Mouse (Mus musculus): ENCODE results near the gene Dach1. TPM values are rescaled to one million over a fixed set of nuclear protein-coding genes. Genes with fewer than 3 reads are reported as not detected.

Dach1 gene
- polyA plus RNA-seq, 1 experiment, result 7.0 TPM

DNA sequence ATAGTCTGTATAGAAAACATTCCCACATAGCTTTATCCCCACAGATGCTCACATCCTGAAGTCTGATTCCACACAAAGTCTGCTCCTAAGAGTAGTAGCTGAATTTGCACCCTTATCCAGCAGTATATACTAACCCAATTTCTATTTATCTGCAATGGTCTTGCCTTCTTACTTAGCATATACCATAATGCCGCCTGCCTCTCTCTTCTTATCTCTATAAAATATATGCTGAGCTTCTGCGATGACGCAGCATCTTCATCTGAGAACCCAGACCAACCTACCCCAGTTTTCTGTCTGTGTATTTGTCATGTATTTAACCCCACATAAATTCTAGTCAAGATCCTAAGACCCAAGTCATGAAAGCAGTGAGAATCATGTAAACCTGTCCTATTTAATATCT is 272.9 kb downstream of the Dach1 start:
- TF ChIP-seq CTCF (IDR thresholded peaks at IDR 0.05; ENCODE audit: borderline replicate concordance, insufficient read depth, low read depth, low read length), result no peak
- no peak for TF ChIP-seq POLR2A (IDR thresholded peaks at IDR 0.05; ENCODE audit: borderline replicate concordance, insufficient read depth, low read length)
- WGBS, result over 99% methylated on average over 3 of the region's 3 CpGs
- H3K4me1 ChIP-seq (ENCODE audit: control insufficient read depth, insufficient read depth, low read length), result no peaks in the 10 kb centered on the region
- DNase-seq, result no peak
- no peak overlapping the region for H3K4me3 ChIP-seq (replicated peaks; ENCODE audit: insufficient read depth, low read depth, low read length)
- no peaks in the 10 kb centered on the region for H3K27me3 ChIP-seq (ENCODE audit: control insufficient read depth, insufficient read depth, low read length)
- H3K27ac ChIP-seq (ENCODE audit: insufficient read depth, low read length), result no peak overlapping the region

DNA sequence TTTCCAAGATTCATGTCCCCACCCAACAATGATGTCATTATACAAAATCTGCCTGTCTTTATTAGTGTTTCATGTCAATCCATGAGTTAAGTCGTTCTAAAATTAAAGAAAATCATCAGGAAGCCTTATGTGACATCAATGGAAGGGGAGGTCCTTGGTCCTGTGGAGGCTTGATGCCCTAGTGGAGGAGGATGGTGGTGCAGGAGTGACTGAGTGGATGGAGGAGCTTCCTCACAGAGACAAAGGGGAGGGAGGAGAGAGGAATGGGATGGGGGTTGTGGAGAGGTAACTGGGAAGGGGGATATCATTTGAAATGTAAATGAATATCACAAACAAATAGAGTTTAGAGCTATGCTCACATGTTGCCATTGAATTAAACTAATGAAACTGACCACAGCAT is 287.6 kb downstream of the Dach1 start:
- DNase-seq, result no peak
- Histone ChIP-seq H3K27me3 (ENCODE audit: control insufficient read depth, insufficient read depth, low read length) (no peaks in the 10 kb centered on the region), H3K4me3 (replicated peaks; ENCODE audit: insufficient read depth, low read depth, low read length) (no peak overlapping the region), H3K4me1 (ENCODE audit: control insufficient read depth, insufficient read depth, low read length) (no peaks in the 10 kb centered on the region), H3K27ac (ENCODE audit: insufficient read depth, low read length) (no peak overlapping the region)
- WGBS, result 31% methylated on average over 1 of the region's 1 CpGs
- TF ChIP-seq POLR2A (IDR thresholded peaks at IDR 0.05; ENCODE audit: borderline replicate concordance, insufficient read depth, low read length) (no peak), CTCF (IDR thresholded peaks at IDR 0.05; ENCODE audit: borderline replicate concordance, insufficient read depth, low read depth, low read length) (no peak)

DNA sequence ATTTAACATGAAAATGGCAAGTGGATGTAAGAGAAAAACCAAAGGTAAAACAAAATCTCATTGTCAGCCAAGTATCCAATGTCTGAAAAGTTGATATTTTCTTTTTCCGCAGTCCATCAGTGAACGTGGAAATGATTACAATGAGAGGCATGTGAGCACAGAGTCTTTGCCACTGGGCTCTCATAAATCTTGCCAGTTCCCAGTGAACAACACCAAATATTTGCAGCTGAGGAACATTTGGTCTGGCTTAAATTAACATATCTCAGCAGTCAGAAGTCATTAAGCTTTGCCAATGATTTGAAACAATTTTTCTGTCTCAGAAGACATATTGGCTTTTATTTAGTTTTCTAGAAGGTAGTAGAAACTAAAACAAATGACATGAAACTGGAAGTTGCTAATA is 298.6 kb downstream of the Dach1 start:
- Histone ChIP-seq H3K27me3 (ENCODE audit: control insufficient read depth, insufficient read depth, low read length) (no peaks in the 10 kb centered on the region), H3K4me1 (ENCODE audit: control insufficient read depth, insufficient read depth, low read length) (no peaks in the 10 kb centered on the region), H3K27ac (ENCODE audit: insufficient read depth, low read length) (no peak overlapping the region), H3K4me3 (replicated peaks; ENCODE audit: insufficient read depth, low read depth, low read length) (no peak overlapping the region)
- no peak for DNase-seq
- 47% methylated on average over 2 of the region's 2 CpGs for WGBS
- no peak for TF ChIP-seq CTCF (IDR thresholded peaks at IDR 0.05; ENCODE audit: borderline replicate concordance, insufficient read depth, low read depth, low read length)

DNA sequence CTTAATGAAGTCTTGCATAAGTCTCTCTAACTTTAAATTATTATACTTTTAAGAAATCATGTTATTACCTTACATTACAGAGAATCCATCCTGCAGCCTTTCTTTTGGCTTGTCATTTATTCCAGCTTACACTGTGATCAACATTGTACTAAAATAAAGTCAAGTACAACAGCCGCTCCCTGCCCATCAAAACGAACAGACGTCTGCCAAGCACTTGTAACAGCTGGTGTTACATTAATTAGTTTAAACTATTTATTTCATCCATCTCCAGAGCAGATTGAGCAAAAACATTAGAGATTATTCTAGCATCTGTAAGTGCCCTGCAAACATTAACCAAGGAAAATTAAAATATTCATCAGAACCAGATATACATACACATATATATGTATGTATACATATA is 311.2 kb downstream of the Dach1 start:
- no peaks in the 10 kb centered on the region for H3K27me3 ChIP-seq (ENCODE audit: control insufficient read depth, insufficient read depth, low read length)
- DNase-seq, result no peak
- WGBS, result 53% methylated on average over 3 of the region's 3 CpGs
- no peaks in the 10 kb centered on the region for H3K4me1 ChIP-seq (ENCODE audit: control insufficient read depth, insufficient read depth, low read length)
- H3K4me3 ChIP-seq (replicated peaks; ENCODE audit: insufficient read depth, low read depth, low read length), result no peak overlapping the region
- H3K27ac ChIP-seq (ENCODE audit: insufficient read depth, low read length), result no peak overlapping the region
- TF ChIP-seq POLR2A (IDR thresholded peaks at IDR 0.05; ENCODE audit: borderline replicate concordance, insufficient read depth, low read length) (no peak), CTCF (IDR thresholded peaks at IDR 0.05; ENCODE audit: borderline replicate concordance, insufficient read depth, low read depth, low read length) (no peak)

DNA sequence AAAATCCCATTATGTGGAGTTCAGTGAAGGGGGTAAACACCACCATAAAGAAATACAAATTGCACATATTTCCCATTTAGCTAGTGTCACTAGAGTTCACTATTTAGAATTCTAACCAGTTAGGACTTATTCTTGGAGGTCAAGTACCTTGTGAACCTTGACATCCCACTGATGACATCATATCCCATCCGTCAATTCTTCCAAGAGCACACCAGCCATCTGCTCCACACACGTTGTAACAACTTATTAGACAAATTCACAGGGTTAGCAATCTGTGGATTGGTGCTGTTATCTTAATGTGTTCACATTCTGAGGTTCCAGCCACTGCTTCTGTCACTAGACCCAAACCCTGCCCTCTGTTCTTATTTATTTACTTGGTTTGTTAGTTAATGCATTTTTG is 312.3 kb downstream of the Dach1 start:
- TF ChIP-seq CTCF (IDR thresholded peaks at IDR 0.05; ENCODE audit: borderline replicate concordance, insufficient read depth, low read depth, low read length) (no peak), POLR2A (IDR thresholded peaks at IDR 0.05; ENCODE audit: borderline replicate concordance, insufficient read depth, low read length) (no peak)
- H3K27me3 ChIP-seq (ENCODE audit: control insufficient read depth, insufficient read depth, low read length), result no peaks in the 10 kb centered on the region
- H3K4me1 ChIP-seq (ENCODE audit: control insufficient read depth, insufficient read depth, low read length), result no peaks in the 10 kb centered on the region
- H3K27ac ChIP-seq (ENCODE audit: insufficient read depth, low read length), result no peak overlapping the region
- no peak for DNase-seq
- H3K4me3 ChIP-seq (replicated peaks; ENCODE audit: insufficient read depth, low read depth, low read length), result no peak overlapping the region
- 26% methylated on average over 2 of the region's 2 CpGs for WGBS

DNA sequence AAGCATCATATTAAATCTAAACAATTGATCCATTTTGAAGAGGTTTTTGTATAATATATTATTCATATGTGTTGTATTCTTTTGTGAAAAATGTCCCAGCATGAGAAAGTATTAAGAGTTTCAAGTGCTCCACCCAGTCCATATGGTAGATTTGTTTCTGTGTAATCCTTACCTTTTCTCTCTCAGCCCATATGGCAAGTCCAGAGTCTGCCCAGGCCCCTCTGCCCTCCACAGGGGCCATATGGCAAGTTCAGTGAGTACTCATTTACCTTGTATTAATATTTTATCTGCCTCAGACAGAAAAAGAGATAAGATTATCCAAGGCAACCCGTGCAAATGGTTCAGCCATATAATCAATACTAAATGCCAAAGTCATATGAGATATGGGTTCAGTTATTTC is 314.2 kb downstream of the Dach1 start:
- Histone ChIP-seq H3K4me1 (ENCODE audit: control insufficient read depth, insufficient read depth, low read length) (no peaks in the 10 kb centered on the region), H3K27ac (ENCODE audit: insufficient read depth, low read length) (no peak overlapping the region), H3K4me3 (replicated peaks; ENCODE audit: insufficient read depth, low read depth, low read length) (no peak overlapping the region), H3K27me3 (ENCODE audit: control insufficient read depth, insufficient read depth, low read length) (no peaks in the 10 kb centered on the region)
- DNase-seq, result no peak
- WGBS, result 22% methylated on average over 1 of the region's 1 CpGs
- no peak for TF ChIP-seq POLR2A (IDR thresholded peaks at IDR 0.05; ENCODE audit: borderline replicate concordance, insufficient read depth, low read length)
- no peak for TF ChIP-seq CTCF (IDR thresholded peaks at IDR 0.05; ENCODE audit: borderline replicate concordance, insufficient read depth, low read depth, low read length)

DNA sequence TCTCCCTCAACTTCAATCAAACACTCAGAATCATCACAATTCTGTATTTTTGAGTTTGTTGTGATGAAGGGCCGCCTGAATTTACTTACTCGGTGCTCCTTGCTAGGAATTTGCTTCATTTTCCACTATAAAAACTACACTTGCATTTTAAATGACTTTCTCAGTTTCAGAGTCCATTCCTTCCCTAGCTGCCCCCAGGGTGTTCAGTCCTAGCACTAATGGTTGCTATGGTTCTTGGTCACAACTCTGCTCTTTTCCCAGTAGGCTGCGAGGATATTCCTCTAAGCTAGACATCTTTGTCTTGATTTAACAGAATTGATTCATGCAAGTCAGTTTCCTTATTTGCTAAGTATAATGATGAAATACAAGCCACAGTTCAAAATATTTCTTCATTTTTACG is 319.1 kb downstream of the Dach1 start:
- H3K27me3 ChIP-seq (ENCODE audit: control insufficient read depth, insufficient read depth, low read length), result no peaks in the 10 kb centered on the region
- H3K27ac ChIP-seq (ENCODE audit: insufficient read depth, low read length), result no peak overlapping the region
- no peak for DNase-seq
- TF ChIP-seq POLR2A (IDR thresholded peaks at IDR 0.05; ENCODE audit: borderline replicate concordance, insufficient read depth, low read length) (no peak), CTCF (IDR thresholded peaks at IDR 0.05; ENCODE audit: borderline replicate concordance, insufficient read depth, low read depth, low read length) (no peak)
- WGBS, result 76% methylated on average over 4 of the region's 4 CpGs
- H3K4me3 ChIP-seq (replicated peaks; ENCODE audit: insufficient read depth, low read depth, low read length), result no peak overlapping the region
- no peaks in the 10 kb centered on the region for H3K4me1 ChIP-seq (ENCODE audit: control insufficient read depth, insufficient read depth, low read length)

DNA sequence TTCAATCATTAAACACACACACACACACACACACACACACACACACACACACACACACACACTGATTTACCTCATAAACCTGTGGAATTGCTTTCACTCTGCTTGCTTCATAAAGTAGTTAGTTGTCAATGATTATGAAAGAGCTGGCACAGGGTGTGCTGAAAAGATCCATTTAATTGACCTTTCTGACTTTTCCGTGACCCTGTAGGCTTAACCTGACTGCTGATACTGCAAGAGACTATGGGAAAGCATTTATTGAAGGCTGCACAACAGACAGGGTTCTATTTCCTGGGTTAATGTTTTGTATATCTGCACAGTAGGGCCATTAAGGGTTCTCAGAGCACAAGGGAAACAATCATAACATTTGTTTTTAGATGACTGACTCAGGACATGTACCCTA is 321.9 kb downstream of the Dach1 start:
- TF ChIP-seq POLR2A (IDR thresholded peaks at IDR 0.05; ENCODE audit: borderline replicate concordance, insufficient read depth, low read length) (no peak), CTCF (IDR thresholded peaks at IDR 0.05; ENCODE audit: borderline replicate concordance, insufficient read depth, low read depth, low read length) (no peak)

More for the DNA sequence above, 321.9 kb downstream of the Dach1 start:
- Histone ChIP-seq H3K4me1 (ENCODE audit: control insufficient read depth, insufficient read depth, low read length) (no peaks in the 10 kb centered on the region), H3K27ac (ENCODE audit: insufficient read depth, low read length) (no peak overlapping the region), H3K27me3 (ENCODE audit: control insufficient read depth, insufficient read depth, low read length) (no peaks in the 10 kb centered on the region), H3K4me3 (replicated peaks; ENCODE audit: insufficient read depth, low read depth, low read length) (no peak overlapping the region)
- 85% methylated on average over 1 of the region's 1 CpGs for WGBS
- DNase-seq, result no peak

All from cerebellum, adult 2 months (tissue).